Mouse (Mus musculus) neural tube, embryonic 15.5 days (tissue): Measurements from ENCODE around the gene Usp22. TPM values are rescaled to one million over a fixed set of nuclear protein-coding genes. Genes with fewer than 3 reads are reported as not detected.

Experiments
- ATAC-seq: fragments of 200-750 bp; cut with Nextera tagmentation; 2 replicates; pipeline ENCODE4 v1.8.0; 2017; ENCODE audit warnings: mild to moderate bottlenecking, moderate TSS enrichment, moderate library complexity; ENCODE audit not compliant: low FRiP score
- H3K27ac ChIP-seq: fragments of 300-500 bp; sonication (generic); replicated peaks from 2 replicates; pipeline ENCODE4 v1.5.1; 2015; ENCODE audit warnings: mild to moderate bottlenecking, inconsistent platforms
- H3K27me3 ChIP-seq: fragments of 300-500 bp; sonication (generic); replicated peaks from 2 replicates; pipeline ENCODE4 v1.6.1; 2015; ENCODE audit warnings: inconsistent platforms
- H3K36me3 ChIP-seq: fragments of 300-500 bp; sonication (generic); 2 replicates; pipeline ENCODE4 v1.6.1; 2015; ENCODE audit warnings: inconsistent platforms
- H3K4me1 ChIP-seq: fragments of 300-500 bp; sonication (generic); 2 replicates; pipeline ENCODE4 v1.6.1; 2015; ENCODE audit warnings: inconsistent platforms
- H3K4me2 ChIP-seq: fragments of 300-500 bp; sonication (generic); 2 replicates; pipeline ENCODE4 v1.6.1; 2015; ENCODE audit warnings: inconsistent platforms, mild to moderate bottlenecking, moderate library complexity
- H3K4me3 ChIP-seq: fragments of 300-500 bp; sonication (generic); replicated peaks from 2 replicates; pipeline ENCODE4 v1.5.1; 2015; ENCODE audit warnings: mild to moderate bottlenecking, inconsistent platforms
- H3K9ac ChIP-seq: fragments of 300-500 bp; sonication (generic); replicated peaks from 2 replicates; pipeline ENCODE4 v1.6.1; 2015; ENCODE audit warnings: mild to moderate bottlenecking, inconsistent platforms
- H3K9me3 ChIP-seq: fragments of 300-500 bp; sonication (generic); replicated peaks from 2 replicates; pipeline ENCODE4 v1.6.1; 2016; ENCODE audit warnings: inconsistent platforms
- WGBS: fragments of 180-500 bp; shearing (Covaris S2); methylation state at CpG from one replicate; pipeline ENCODE4 v1.1.7; 2015; ENCODE audit warnings: mixed read lengths; 5-methylcytosine and 5-hydroxymethylcytosine counted together
- polyA plus RNA-seq: library from polyadenylated mRNA; unstranded; fragments of >200 nt; fragmentation: Nextera tagmentation; extraction: Ambion mirVana; gene quantifications from 2 replicates; pipeline ENCODE4 v1.2.1, GENCODE M21; 2015

Gene Usp22
- polyA plus RNA-seq, 1 experiment from 2014 or later = 358 TPM

DNA sequence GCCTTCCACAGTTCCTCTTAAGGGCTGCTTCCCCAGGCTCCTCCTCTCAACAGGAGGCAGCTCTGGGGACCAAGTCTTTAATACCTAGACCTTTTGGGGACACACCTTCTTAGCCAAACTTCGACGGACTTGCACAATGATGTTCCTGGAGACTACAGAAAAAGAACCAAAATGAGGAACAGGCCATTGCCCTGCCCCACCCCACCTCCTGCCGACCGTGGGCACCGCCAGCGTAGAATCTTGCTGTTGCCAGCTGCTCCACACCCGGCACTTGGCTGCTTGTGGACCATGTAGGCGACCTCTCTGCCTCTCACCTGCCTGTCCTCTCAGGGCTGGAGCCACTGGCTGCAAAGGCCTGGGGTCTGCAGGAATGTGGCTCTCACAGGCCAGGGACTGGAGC, 58.6 kb downstream of the Usp22 start:
- Histone ChIP-seq H3K27ac (no peak overlapping the region), H3K9ac (no peak overlapping the region), H3K36me3 (no peaks in the 10 kb centered on the region), H3K4me2 (no peak overlapping the region), H3K4me1 (no peaks in the 10 kb centered on the region), H3K27me3 (no peaks in the 10 kb centered on the region), H3K9me3 (no peaks in the 10 kb centered on the region), H3K4me3 (no peak overlapping the region)
- ATAC-seq = no peak
- 71% methylated on average over 8 of the region's 8 CpGs for WGBS

DNA sequence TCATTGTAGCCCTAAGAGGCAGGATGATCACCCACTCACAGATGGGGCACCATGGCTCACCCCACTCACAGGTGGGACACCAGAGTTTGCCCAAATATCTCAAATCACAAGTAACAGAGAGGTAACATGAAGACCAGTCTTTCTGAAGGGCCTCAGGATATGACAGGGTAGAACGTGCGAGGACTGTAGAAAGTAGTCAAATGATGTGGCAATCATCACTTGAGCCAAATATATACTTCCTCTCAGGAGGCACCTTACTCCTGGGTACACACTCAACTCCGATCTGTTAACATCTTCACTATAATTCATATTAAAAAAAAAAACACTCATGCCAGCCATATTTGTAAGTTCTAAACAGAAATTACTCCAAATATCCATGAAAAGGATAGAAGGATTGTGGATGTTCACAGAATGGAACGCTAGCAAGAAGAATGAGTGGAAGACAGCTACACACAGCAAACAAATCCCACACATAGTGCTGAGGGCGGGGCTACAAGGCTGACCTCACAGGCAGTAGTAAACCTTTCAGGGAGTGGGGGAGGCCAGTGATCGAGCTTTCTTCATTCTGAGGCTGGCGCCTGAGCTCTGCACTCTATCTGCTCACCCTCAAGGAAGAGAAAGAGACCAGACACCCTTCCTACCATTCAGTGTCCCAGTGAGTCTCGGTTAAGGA, 62.4 kb downstream of the Usp22 start:
- no peak overlapping the region for H3K9ac ChIP-seq
- ATAC-seq = no peak
- no peak overlapping the region for H3K27ac ChIP-seq
- no peak overlapping the region for H3K4me2 ChIP-seq
- H3K27me3 ChIP-seq = no peaks in the 10 kb centered on the region
- WGBS = 88% methylated on average over 8 of the region's 8 CpGs
- no peak overlapping the region for H3K4me3 ChIP-seq
- H3K36me3 ChIP-seq = no peaks in the 10 kb centered on the region
- no peaks in the 10 kb centered on the region for H3K4me1 ChIP-seq
- no peaks in the 10 kb centered on the region for H3K9me3 ChIP-seq

DNA sequence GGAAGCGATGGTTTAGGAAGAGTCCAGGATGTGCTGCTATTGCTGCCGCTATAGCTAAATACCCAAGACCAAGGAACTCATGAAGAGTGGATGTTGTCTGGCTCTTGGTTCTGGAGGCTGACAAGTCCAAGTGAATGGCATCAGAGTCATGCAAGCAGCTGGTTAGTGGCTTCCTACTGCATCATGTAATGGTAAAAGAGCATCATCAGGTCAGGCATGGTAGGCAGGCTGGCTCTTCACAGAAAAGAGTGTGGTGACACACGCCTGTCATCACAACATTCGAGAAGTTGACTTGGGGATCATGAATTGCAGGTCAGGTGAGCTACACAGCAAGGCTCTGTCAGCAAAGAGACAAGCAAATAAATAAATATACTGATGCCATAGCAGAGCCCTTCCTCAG, 63.4 kb downstream of the Usp22 start:
- H3K4me2 ChIP-seq = no peak overlapping the region
- no peaks in the 10 kb centered on the region for H3K36me3 ChIP-seq
- no peaks in the 10 kb centered on the region for H3K9me3 ChIP-seq
- H3K4me3 ChIP-seq = no peak overlapping the region
- no peak overlapping the region for H3K27ac ChIP-seq
- no peaks in the 10 kb centered on the region for H3K4me1 ChIP-seq
- H3K27me3 ChIP-seq = no peaks in the 10 kb centered on the region
- WGBS = 94% methylated on average over 4 of the region's 4 CpGs
- no peak overlapping the region for H3K9ac ChIP-seq
- no peak for ATAC-seq

DNA sequence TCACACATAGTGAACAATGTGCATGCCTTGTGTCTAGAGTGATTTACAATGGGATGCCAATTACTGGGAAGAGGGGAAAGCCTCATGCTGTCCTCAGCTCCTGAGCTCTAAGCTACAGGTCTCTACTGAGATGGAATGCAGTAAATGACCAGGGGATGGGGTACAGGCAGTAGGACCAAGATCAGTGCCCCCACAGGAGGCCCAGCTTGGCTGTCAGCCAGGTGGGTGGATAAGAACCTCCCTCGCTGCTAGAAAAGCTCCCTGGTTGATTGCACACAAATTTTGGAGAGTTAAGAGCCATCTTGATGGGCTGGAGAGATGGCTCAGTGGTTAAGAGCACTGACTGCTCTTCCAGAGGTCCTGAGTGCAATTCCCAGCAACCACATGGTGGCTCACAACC, 63.9 kb downstream of the Usp22 start:
- no peak overlapping the region for H3K9ac ChIP-seq
- no peak for ATAC-seq
- H3K4me2 ChIP-seq = no peak overlapping the region
- H3K36me3 ChIP-seq = no peaks in the 10 kb centered on the region
- no peak overlapping the region for H3K27ac ChIP-seq
- no peaks in the 10 kb centered on the region for H3K4me1 ChIP-seq
- no peaks in the 10 kb centered on the region for H3K9me3 ChIP-seq
- WGBS = 46% methylated on average over 1 of the region's 1 CpGs
- H3K27me3 ChIP-seq = no peaks in the 10 kb centered on the region
- H3K4me3 ChIP-seq = no peak overlapping the region

DNA sequence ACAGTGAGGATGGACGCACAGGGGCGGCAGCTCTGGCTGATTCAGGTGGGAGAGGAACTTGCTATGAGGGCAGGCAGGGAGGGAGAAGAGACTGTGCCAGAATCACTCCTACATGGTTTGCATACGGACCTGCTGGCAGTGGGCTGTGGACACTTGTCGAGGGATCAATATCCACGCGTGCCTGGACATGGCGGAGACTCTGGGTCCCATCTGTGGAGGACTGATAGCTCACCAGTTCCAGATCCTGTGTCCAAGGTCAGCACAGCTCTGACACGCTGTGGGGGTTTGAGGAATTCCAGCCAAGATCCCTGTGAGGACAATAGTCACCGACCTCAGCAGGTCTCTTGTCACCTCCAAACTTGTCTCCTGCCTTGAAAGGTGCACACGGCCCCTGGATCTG, 64.7 kb downstream of the Usp22 start:
- Histone ChIP-seq H3K4me2 (no peak overlapping the region), H3K36me3 (no peaks in the 10 kb centered on the region), H3K4me3 (no peak overlapping the region), H3K9me3 (no peaks in the 10 kb centered on the region), H3K9ac (no peak overlapping the region), H3K27ac (no peak overlapping the region), H3K4me1 (no peaks in the 10 kb centered on the region), H3K27me3 (no peaks in the 10 kb centered on the region)
- whole genome bisulfite sequencing = 83% methylated on average over 10 of the region's 10 CpGs
- no peak for ATAC-seq

DNA sequence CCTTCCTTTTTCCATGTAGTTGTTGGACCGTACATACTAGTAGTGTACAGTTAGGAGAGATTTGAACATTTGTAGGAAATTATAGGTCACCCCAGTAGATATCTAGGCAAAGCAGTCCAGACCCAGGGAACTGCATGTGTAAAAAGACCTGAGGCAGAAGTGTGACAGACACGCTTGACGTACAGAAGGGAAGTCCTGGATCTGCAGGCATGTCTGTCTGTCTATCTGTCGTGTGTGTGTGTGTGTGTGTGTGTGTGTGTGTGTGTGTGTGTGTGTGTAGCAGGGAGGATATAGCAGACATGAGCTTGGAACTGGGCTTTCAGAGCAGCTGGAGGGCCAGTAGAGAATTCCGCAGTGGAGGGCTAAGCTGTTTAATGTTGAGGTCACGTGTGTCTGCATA, 65.1 kb downstream of the Usp22 start:
- ATAC-seq = no peak
- 89% methylated on average over 6 of the region's 6 CpGs for WGBS
- no peaks in the 10 kb centered on the region for H3K9me3 ChIP-seq
- H3K36me3 ChIP-seq = no peaks in the 10 kb centered on the region
- H3K9ac ChIP-seq = no peak overlapping the region
- no peaks in the 10 kb centered on the region for H3K27me3 ChIP-seq
- no peak overlapping the region for H3K27ac ChIP-seq
- no peak overlapping the region for H3K4me3 ChIP-seq
- no peak overlapping the region for H3K4me2 ChIP-seq
- H3K4me1 ChIP-seq = 0 out of 2 replicates have a peak, but pooled peaks cover 2% of the 10 kb centered on the region

DNA sequence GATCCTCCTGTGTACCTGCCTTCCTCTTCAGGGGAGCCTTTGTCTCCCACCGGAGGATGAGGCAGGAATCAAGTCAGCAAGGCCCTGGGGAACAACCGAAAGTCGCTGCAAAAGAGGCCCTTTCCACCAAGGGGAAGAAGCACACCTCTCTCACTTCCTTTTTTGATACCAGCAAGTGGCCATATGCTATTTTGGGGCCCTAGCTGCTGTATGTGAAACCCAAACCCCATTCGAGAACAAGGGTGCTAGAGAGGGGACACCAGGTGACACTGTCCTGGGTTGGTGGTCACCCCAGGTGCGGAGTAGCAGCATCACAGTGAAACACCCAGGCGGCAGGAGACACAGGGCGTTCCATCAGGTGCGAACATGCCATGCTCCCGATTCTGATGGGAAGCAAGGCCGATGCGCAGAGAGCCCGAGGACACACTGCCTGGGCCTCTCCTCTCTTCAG, 65.9 kb downstream of the Usp22 start:
- H3K36me3 ChIP-seq = no peaks in the 10 kb centered on the region
- H3K9me3 ChIP-seq = no peaks in the 10 kb centered on the region
- 91% methylated on average over 12 of the region's 12 CpGs for WGBS
- H3K4me3 ChIP-seq = no peak overlapping the region
- H3K9ac ChIP-seq = no peak overlapping the region
- peaks cover 8% of the 10 kb centered on the region for H3K4me1 ChIP-seq
- H3K27ac ChIP-seq = no peak overlapping the region
- H3K27me3 ChIP-seq = no peaks in the 10 kb centered on the region
- no peak for ATAC-seq
- no peak overlapping the region for H3K4me2 ChIP-seq

DNA sequence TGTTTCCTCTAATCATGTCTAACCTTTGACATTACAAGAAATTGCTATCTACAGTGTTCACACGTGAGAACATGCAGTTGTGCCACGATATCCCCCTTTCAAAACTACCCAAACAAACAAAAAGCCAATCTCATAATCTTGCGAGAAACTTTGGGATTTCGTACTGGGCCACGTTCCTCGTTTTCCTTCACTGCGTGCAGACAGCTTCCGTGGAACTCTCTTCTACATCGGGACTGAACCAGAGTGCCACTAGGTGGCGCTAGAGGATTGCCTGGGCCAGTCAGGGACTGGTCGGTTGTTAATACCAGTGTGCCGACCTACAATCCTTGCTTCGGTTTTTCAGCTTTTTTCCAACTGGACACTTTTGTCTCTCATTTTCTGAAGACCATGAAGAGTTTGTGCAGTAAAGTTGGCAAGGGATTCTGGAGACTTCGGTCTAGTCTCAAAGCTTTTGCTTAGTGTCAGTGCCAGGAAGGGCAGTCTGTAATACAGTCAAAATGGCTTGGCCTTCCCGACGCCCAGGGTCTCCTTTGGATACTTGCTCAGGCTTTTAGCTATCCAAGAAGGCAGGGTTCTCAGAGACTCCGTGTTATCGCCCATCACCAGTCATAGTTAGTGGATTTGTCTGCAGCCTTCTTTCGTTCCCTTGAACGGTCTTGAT, 70.5 kb downstream of the Usp22 start:
- no peak overlapping the region for H3K27ac ChIP-seq
- ATAC-seq = peak; percentile 86
- H3K27me3 ChIP-seq = no peaks in the 10 kb centered on the region
- no peaks in the 10 kb centered on the region for H3K36me3 ChIP-seq
- no peaks in the 10 kb centered on the region for H3K9me3 ChIP-seq
- 18% methylated on average over 20 of the region's 20 CpGs for WGBS
- no peak overlapping the region for H3K4me3 ChIP-seq
- H3K4me2 ChIP-seq = peak overlapping the region; percentile 29
- peaks cover 10% of the 10 kb centered on the region for H3K4me1 ChIP-seq
- H3K9ac ChIP-seq = no peak overlapping the region

DNA sequence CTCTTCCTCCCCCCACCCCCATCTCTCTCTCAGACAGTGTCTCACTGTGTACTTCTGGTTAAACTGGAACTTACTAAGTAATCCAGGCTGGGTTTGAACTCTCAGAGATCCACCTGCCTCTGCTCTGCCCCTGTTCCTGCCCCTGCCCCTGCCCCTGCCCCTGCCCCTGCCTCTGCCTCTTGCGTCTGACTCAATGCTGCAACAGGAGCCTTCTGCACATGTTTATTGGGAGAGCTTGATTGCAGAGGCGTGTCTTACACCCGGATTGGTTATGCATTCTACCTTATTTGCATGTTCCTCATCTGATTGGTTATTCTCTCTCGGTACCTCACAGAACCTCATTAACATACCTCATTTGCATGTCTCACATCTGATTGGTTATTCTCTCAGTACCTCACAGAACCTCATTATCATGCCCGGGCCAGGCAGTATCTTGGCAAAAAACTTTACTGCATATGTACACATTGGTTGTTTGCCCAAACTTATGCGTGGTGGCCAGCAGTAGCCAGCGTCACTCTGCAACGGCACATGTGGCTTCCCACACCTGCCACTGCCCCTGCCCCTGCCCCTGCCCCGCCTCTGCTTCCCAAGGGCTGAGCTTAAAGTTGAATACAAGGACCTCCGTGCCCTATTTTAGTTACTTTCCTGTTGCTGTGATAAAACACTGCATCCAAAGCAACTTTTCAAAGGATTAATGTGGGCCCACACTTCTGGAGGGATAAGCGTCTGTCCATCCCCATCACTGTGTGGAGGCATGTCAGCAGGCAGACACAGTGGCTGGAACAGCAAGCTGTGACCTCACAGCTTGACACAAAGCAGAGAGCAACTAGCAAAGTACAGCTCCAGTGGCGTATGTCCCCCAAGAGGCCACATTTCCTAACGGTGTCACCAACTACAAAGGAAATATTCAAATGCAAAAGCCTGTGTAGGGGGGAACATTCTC, 72.2 kb downstream of the Usp22 start:
- WGBS = 49% methylated on average over 13 of the region's 13 CpGs
- no peaks in the 10 kb centered on the region for H3K9me3 ChIP-seq
- H3K4me3 ChIP-seq = no peak overlapping the region
- no peak overlapping the region for H3K9ac ChIP-seq
- no peaks in the 10 kb centered on the region for H3K27me3 ChIP-seq
- H3K4me2 ChIP-seq = no peak overlapping the region
- no peak overlapping the region for H3K27ac ChIP-seq
- no peaks in the 10 kb centered on the region for H3K36me3 ChIP-seq
- ATAC-seq = no peak
- H3K4me1 ChIP-seq = peaks cover 10% of the 10 kb centered on the region
